Comparison of ENCODE assay signal across 9 mouse cellular contexts in genomic region chr11:4947813-4948174, GRCm38 (mm10). TPM values are rescaled to one million over a fixed set of nuclear protein-coding genes. Genes with fewer than 3 reads are reported as not detected.
DNase-seq lines count a peak whose midpoint lies in the region; ATAC-seq and TF ChIP-seq lines count a peak whose summit lies in the region.
"Had no signal": no experiment of that assay in that cellular context is flagged by ENCODE, and none has a peak within 500 bp of the region (broad histone marks: within the 10 kb centered on the region; RNA-seq: fewer than 3 reads in every experiment).

Gene Nefh (minus strand): TSS chr11:4948064.

- no peak for TF ChIP-seq EP300 in heart, adult 2 months (IDR thresholded peaks at IDR 0.05; ENCODE audit: insufficient read depth, low read depth, low read length)
- no peak for TF ChIP-seq EP300 in liver, embryonic 14.5 days (IDR thresholded peaks at IDR 0.05; ENCODE audit: low read depth)

- TF ChIP-seq CTCF in heart, adult 2 months (IDR thresholded peaks at IDR 0.05): no peak
- TF ChIP-seq CTCF in spleen, adult 2 months (IDR thresholded peaks at IDR 0.05; ENCODE audit: extremely low read depth, insufficient read depth, insufficient read length, insufficient replicate concordance): no peak
- TF ChIP-seq CTCF in liver, embryonic 14.5 days (IDR thresholded peaks at IDR 0.05; ENCODE audit: low read depth): no peak

- peak within 1 kb of the TSS; percentile 77 for H3K4me2 ChIP-seq in hindbrain, embryonic 12.5 days (replicated peaks)
- peak within 1 kb of the TSS; percentile 57 for H3K4me2 ChIP-seq in liver, embryonic 14.5 days (ENCODE audit: low read depth)

- no peaks in the 10 kb centered on the region for H3K36me3 ChIP-seq in heart, adult 2 months (ENCODE audit: control insufficient read depth, insufficient read depth, low read length)
- no peaks in the 10 kb centered on the region for H3K36me3 ChIP-seq in spleen, adult 2 months (ENCODE audit: control insufficient read depth, insufficient read depth, low read length)
- no peaks in the 10 kb centered on the region for H3K36me3 ChIP-seq in hindbrain, embryonic 12.5 days
- no peaks in the 10 kb centered on the region for H3K36me3 ChIP-seq in liver, embryonic 14.5 days (replicated peaks; ENCODE audit: control insufficient read depth, insufficient read depth, low read depth)

- H3K27ac ChIP-seq in heart, adult 2 months: no peak within 1 kb of the TSS
- peak within 1 kb of the TSS; percentile 30; the same call in 1 of the 2 replicates for H3K27ac ChIP-seq in spleen, adult 2 months (ENCODE audit: insufficient read depth, low read length)
- peak within 1 kb of the TSS; percentile 82 for H3K27ac ChIP-seq in hindbrain, embryonic 12.5 days
- no peak within 1 kb of the TSS for H3K27ac ChIP-seq in liver, embryonic 14.5 days
- H3K27ac ChIP-seq: macrophage had no signal

- intact Hi-C loops in heart, adult 2 months (cut with DNase I): no loop called here
- intact Hi-C loops in heart, postnatal 25 days (cut with DNase I): no loop called here

- H3K4me3 ChIP-seq in heart, adult 2 months: peak within 1 kb of the TSS; percentile 45
- H3K4me3 ChIP-seq in spleen, adult 2 months (ENCODE audit: extremely low read depth, insufficient read depth, insufficient read length): peak within 1 kb of the TSS; percentile 65
- H3K4me3 ChIP-seq in hindbrain, embryonic 12.5 days: peak within 1 kb of the TSS; percentile 51
- H3K4me3 ChIP-seq in liver, embryonic 14.5 days (ENCODE audit: insufficient read depth in 1 of 2, low read depth in 2 of 2, low read length in 2 of 2): peak within 1 kb of the TSS; percentile 7 to 44; a peak in 3 of 4 replicates

- H3K9me3 ChIP-seq in hindbrain, embryonic 12.5 days (replicated peaks): no peaks in the 10 kb centered on the region
- no peaks in the 10 kb centered on the region for H3K9me3 ChIP-seq in liver, embryonic 14.5 days (ENCODE audit: control insufficient read depth, low read length)

- no peaks in the 10 kb centered on the region for H3K4me1 ChIP-seq in heart, adult 2 months (ENCODE audit: control insufficient read depth, insufficient read depth, low read length)
- peaks cover 10% of the 10 kb centered on the region for H3K4me1 ChIP-seq in spleen, adult 2 months (ENCODE audit: control insufficient read depth, insufficient read depth, insufficient read length)
- peaks cover 32% of the 10 kb centered on the region for H3K4me1 ChIP-seq in hindbrain, embryonic 12.5 days
- H3K4me1 ChIP-seq in liver, embryonic 14.5 days (replicated peaks; ENCODE audit: control insufficient read depth in 2 of 2, insufficient read depth in 2 of 2, low read length in 1 of 2): no peaks in the 10 kb centered on the region

- WGBS in heart, adult 2 months: 2% methylated on average over 37 of the region's 41 CpGs
- WGBS in spleen, adult 2 months: 1% methylated on average over 41 of the region's 41 CpGs
- 0% methylated on average over 39 of the region's 41 CpGs for WGBS in hindbrain, embryonic 12.5 days
- 2% methylated on average over 40 of the region's 41 CpGs for WGBS in liver, embryonic 14.5 days (ENCODE audit: insufficient replicate concordance)

- no peak for DNase-seq in heart, adult 2 months
- DNase-seq in heart, postnatal 25 days (ENCODE audit: low spot score): no peak
- DNase-seq in spleen, adult 2 months (ENCODE audit: low read depth in 1 of 2, low spot score in 2 of 2): no peak
- no peak for DNase-seq in spleen, adult 18-20 months
- DNase-seq in liver, embryonic 14.5 days (ENCODE audit: low read depth in 3 of 3, low spot score in 3 of 3): no peak
- DNase-seq in retina, postnatal 1 day: no peak
- DNase-seq in spleen, postnatal 4 days (ENCODE audit: low spot score in 2 of 2): no peak

- peak; percentile 58 for ATAC-seq in hindbrain, embryonic 12.5 days (ENCODE audit: low FRiP score)
- ATAC-seq in liver, embryonic 14.5 days (ENCODE audit: insufficient read depth): no peak

- H3K79me2 ChIP-seq in heart, adult 2 months (replicated peaks; ENCODE audit: control insufficient read depth, insufficient read depth, low read length): no peaks in the 10 kb centered on the region

- TF ChIP-seq POLR2A in heart, adult 2 months (IDR thresholded peaks at IDR 0.05; ENCODE audit: insufficient read depth, low read depth, low read length): no peak
- TF ChIP-seq POLR2A in spleen, adult 2 months (IDR thresholded peaks at IDR 0.05; ENCODE audit: low read depth, low read length): no peak

- H3K27me3 ChIP-seq in heart, adult 2 months (ENCODE audit: control insufficient read depth, insufficient read depth, low read length): peaks cover 15% of the 10 kb centered on the region
- H3K27me3 ChIP-seq in spleen, adult 2 months (ENCODE audit: control insufficient read depth, insufficient read depth, low read length): peaks cover 17% of the 10 kb centered on the region
- H3K27me3 ChIP-seq in hindbrain, embryonic 12.5 days: peaks cover 90% of the 10 kb centered on the region
- H3K27me3 ChIP-seq in liver, embryonic 14.5 days (ENCODE audit: control insufficient read depth, insufficient read depth, low read length): peaks cover 68% of the 10 kb centered on the region

- no peak within 1 kb of the TSS for H3K9ac ChIP-seq in heart, adult 2 months (ENCODE audit: low read depth, low read length)
- peak within 1 kb of the TSS; percentile 74 for H3K9ac ChIP-seq in hindbrain, embryonic 12.5 days
- H3K9ac ChIP-seq in liver, embryonic 14.5 days (replicated peaks): no peak within 1 kb of the TSS

RNA-seq across cellular contexts. Expression of gene Nefh, which starts in this region (rescaled TPM):
- total RNA-seq in heart, adult 2 months (2021): under 1 TPM in 1 of 2 experiments, not detected in 1; 0.05 TPM
- polyA plus RNA-seq in heart, adult 2 months (2012; rRNA removed): 0.06 and 0.08 TPM in 2 replicates
- not detected for total RNA-seq in heart, postnatal 25 days (2021)
- 0.92 and 1.1 TPM in 2 replicates for polyA plus RNA-seq in spleen, adult 2 months (2012; rRNA removed)
- polyA plus RNA-seq in hindbrain, embryonic 12.5 days (2016; fragmentation: Nextera tagmentation; extraction: Ambion mirVana): 1.4 and 1.5 TPM in 2 replicates
- polyA plus RNA-seq in liver, embryonic 14.5 days (2012; rRNA removed): 0.08 and 0.16 TPM in 2 replicates
- polyA plus RNA-seq in liver, embryonic 14.5 days (2014; fragmentation: Nextera tagmentation; extraction: Ambion mirVana): 0.22 and 0.29 TPM in 2 replicates

Comparison
In these comparisons a context has a peak if more than half of its experiments do, and no peak if none do; other contexts are left out.
1. H3K27ac ChIP-seq: peak in spleen, adult 2 months (single experiment) and hindbrain, embryonic 12.5 days (single experiment); none in heart, adult 2 months (single experiment) and liver, embryonic 14.5 days (single experiment).
2. Peak in every context shown above with its lines, with median percentiles within 50 percentile points of each other: H3K4me3 ChIP-seq.